Mouse (Mus musculus): ENCODE data around the gene Rfxank.

The Rfxank gene

DNA sequence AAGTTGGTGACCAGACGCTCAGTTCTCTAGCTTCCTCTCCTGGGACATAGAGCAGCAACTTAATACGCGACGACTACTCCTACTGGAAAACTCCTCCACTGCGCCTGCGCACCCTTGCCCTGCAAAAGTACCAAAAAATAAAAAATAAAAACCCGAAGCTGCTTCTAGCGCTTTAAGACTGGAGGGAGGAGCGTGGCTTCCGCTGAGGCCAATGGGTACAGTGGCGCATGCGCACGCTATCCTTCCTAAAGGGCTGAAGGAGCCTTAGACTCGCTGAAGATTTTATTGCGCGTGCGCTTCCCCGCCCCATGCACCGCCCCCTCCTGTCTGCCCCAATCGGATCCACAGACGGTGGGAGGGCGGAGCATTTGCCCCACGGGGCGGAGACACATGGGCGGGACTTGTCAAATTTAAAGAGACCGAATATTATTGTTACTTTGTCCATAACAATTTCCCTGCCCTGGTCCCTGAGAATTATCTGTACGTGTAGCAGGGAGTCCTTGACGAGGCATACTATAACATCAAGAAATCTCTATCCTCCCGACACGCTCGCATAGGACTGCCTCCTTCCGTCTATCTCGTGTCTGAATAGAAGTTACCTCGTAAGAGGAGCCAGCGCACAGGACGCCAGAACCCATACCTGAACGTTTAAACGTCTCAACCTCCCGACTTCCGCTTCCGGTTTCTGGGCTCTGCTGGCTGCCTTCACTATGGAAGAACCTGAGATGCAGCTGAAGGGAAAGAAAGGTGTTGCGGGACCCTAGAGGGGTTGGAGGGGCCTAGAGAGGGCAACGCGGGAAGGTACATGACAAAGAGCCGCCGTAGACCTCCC, at the start of gene Rfxank, which contains the start of the genes Borcs8 and Mef2b:
Gene Rfxank (minus strand): TSS at position 129 of the 832 bp plus-strand sequence.
Gene Borcs8 (plus strand): TSS at position 474 of the 832 bp plus-strand sequence.
Gene Mef2b (plus strand): TSS at position 686 of the 832 bp plus-strand sequence.
- DNase-seq (ENCODE audit: low read depth, low spot score): peak; percentile 99

GRCm38 (mm10) chr8:70188707-70189106, 49.8 kb upstream of the Rfxank start:
- no peak for DNase-seq (ENCODE audit: low read depth, low spot score)

GRCm38 (mm10) chr8:70183194-70183593, 44.2 kb upstream of the Rfxank start:
- no peak for DNase-seq (ENCODE audit: low read depth, low spot score)

DNA sequence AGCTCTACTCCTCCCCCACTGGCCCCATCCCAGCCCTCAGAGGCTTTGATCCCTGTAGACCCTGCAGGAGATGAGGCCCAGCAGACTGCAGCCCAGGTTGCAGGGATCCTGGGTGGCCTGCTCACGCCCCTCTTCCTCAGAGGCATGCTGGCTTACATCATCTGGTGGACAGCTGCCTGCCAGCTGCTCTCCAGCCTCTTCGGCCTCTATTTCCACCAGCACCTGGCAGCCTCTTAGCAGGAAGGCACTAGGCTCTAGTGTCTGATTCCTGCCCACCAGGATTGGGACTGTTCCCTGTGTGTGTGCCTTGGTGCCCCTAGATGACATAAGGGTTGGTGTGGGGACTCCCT, 42.9 kb upstream of the Rfxank start:
- no peak for DNase-seq (ENCODE audit: low read depth, low spot score)

GRCm38 (mm10) chr8:70181212-70181902, 42.4 kb upstream of the Rfxank start:
- DNase-seq (ENCODE audit: low read depth, low spot score): no peak

DNA sequence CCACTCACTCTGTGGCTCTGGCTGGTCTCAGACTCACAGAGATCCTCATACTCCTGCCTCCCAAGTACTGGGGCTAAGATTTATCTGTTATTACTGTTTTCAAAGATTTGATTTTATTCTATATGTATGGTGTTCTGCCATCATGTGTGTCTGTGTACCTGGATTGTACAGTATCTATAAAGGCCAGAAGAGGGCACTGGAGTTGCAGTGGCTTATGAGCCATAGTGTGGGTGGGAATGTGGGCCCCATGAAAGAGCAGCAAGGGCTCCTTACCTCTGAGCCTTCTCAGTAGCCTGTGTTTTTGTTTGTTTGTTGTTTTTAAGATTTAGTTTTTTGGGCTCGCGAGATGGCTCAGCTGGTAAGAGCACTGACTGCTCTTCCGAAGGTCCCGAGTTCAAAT, 40.1 kb upstream of the Rfxank start:
- DNase-seq (ENCODE audit: low read depth, low spot score): peak; percentile 50

DNA sequence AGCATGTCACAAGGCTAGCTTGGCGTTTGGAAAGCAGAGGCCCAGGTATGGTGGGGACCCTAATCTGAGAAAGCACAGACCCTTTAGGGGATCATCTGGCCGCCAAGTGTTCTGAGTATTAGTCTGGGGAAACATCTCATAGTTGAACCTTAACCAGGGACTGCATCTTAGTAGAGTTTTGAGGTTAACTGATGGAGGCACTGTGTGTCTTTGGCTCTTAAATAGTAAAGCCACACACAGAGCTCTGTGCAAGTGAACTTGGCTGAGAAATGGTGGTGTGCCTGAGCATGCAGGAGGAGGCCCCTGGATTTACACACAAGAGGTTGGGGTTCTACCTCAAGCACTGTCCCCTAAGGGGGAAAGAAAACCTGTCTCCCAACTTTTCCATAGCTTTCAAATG, 39.3 kb upstream of the Rfxank start:
- DNase-seq (ENCODE audit: low read depth, low spot score): no peak

- no peak for DNase-seq (ENCODE audit: low read depth, low spot score)
Observed at GRCm38 (mm10) chr8:70174079-70174478, 35.1 kb upstream of the Rfxank start.

DNA sequence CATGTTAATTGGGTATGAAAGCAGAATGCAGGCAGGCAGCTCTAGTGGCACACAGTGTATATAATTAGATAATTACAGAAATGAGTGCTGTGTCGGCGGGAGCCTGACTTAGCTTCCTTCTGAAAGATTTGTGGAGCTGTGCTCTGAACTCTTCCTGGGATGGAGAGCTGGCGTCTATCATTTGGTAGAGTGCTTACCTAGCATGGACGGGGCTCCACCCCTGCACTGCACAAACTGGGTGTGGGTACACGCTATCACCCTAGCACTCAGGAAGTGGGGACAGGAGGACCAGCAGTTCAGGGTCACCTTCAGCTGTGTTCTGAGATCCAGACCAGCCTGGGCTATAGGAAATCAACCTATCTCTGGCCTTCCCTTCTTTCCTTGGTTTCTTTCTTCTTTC, 34.4 kb upstream of the Rfxank start:
- DNase-seq (ENCODE audit: low read depth, low spot score): no peak

DNA sequence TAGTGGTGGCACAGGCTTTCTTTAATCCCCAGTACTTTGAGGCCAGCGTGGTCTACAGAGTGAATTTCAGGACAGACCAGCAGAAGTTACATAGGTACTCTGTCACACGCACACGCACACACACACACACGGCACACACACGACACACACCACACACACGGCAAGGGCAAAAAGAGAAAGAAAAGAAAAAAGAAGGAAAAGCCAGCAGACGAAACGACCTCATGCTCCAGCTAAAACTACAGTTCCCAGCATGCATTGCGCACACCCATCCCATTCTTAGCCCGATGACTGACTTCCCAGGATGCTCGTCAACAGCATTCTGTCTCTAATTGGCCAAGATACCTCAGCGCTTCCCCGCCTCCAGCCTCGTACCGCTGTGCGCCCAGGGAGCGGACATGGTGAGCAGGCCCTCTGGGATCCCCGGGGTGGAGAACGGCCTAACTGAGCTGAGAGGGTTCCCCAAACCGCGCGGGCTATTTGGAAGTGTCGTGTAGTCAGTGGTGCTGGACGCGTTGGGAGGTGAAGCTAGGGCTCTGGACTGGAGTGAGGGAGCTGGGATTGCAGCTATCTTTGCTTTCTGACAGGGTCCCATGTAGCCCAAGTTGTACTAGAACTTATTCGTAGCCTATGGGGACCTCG, 33.2 kb upstream of the Rfxank start, which contains the start of gene Tmem161a:
Gene Tmem161a (plus strand): TSS at position 314 of the 639 bp plus-strand sequence.
- DNase-seq (ENCODE audit: low read depth, low spot score): peak; percentile 96

DNA sequence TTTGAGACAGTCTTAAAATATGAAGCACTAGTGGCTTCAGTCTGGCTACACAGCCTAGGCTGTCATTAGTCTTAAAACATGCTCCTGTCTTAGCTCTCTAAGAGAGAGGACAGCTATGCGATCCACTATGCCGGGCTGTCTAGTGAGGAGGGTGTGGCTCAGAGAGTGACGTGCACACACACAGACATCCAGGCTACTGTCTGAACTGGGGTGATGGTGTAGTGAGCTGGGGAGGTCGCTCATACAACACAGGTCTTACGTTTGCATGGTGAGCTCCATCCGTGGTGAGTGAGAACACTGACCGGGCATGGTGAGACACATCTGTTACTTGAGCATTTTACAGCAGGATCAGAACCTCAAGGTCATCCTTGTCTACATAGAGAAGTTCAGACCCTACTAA, 32.3 kb upstream of the Rfxank start:
- no peak for DNase-seq (ENCODE audit: low read depth, low spot score)

GRCm38 (mm10) chr8:70170748-70171147, 31.8 kb upstream of the Rfxank start:
- DNase-seq (ENCODE audit: low read depth, low spot score): no peak

DNA sequence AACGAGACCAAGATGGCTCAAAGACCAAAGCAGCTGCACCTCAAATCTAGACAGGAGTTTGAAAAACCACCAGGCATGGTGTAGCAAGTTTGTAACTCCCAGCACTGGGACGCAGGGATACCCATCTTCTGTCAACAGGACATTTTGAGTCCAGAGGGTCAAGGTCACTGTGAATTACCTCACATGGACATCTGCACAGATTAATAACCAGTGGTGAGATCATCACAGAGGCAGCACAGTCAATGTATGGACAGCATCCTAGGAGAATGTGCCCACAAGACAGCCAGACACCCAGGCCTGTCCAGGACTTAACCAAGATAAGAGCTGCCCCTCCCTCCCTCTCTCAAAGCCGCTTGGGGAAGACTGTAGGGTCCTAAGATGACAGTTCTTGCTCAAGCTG, 31.2 kb upstream of the Rfxank start:
- DNase-seq (ENCODE audit: low read depth, low spot score): no peak

DNA sequence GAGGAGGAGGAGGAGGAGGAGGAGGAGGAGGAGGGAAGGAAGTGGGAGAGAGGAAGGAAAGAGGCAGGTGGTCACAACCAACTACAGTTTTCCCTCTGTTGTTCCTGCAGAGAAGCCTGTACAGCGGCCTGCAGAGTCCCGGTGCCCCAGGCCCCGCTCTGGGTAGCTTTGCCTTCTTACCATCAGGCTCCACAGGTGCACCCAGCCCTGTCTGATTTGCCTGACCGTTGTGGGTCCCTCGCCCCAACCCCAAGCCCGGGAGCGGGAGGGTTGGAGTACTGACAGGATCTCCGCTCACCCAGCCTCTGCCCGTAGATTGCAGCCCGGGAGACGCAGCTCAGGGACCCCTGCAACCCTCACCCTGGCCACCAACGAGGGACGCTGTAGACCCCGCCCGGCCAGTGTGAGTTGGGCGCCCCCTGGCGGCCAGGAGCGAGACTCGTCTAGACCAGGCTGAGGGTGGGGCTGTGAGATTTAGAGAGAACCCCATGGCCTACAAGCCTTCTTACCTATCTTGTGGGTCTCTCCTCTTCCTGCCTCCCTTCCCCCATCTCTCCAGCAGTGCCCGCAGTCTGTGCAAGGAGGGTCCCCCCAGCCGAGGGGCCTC, 27.7 kb upstream of the Rfxank start:
- DNase-seq (ENCODE audit: low read depth, low spot score): peak; percentile 85

GRCm38 (mm10) chr8:70163316-70163715, 24.4 kb upstream of the Rfxank start:
- DNase-seq (ENCODE audit: low read depth, low spot score): no peak

- peak; percentile 25 for DNase-seq (ENCODE audit: low read depth, low spot score)
Observed at GRCm38 (mm10) chr8:70160015-70160414, 21.1 kb upstream of the Rfxank start.

DNA sequence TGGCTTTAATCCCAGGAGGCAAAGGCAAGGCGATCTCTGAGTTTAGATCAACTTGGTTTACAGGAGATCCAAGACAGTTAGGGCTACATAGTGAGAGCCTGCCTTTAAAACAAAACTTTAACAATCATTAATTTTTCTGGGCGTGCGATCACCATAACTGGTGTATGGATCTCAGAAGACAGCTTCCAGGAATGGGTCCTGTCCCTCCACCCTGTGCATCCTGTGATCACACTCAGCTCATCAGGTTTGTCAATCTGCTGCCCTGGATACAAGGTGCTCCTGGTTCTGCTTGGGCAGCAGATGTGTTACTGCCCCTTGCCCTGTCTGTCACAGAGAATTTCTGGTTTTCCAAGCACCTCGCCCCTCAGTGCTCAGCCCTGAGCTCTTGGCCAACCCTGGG, 20.3 kb upstream of the Rfxank start:
- no peak for DNase-seq (ENCODE audit: low read depth, low spot score)

- DNase-seq (ENCODE audit: low read depth, low spot score): peak; percentile 90
Observed at GRCm38 (mm10) chr8:70158069-70158853, 19.3 kb upstream of the Rfxank start.

DNA sequence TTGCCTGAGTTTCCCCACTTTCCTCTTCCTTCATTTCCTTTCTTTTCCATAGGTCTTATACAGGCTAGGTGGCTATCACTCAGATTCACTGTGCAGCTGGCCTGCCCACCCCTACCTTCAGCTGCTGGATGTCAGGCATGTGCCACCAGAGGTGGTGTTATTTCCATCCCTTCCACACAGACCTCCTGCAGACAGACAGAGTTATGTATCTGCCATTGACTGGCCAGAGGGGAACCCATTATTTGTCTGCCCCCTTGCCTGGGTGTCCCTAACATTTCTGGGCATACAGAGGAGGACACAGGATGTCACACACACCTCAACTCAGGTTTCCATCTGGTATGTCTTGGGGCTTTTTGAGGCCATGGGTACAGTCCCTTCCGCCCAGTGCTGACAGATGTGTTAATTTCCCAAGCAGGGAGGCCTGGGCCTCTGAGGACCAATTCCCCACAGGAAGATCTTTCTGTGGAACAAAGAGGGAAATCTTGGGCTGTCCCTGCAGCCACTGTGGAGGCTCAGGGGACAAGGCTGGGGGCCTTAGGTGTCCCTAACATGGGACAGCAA, 18.4 kb upstream of the Rfxank start:
- DNase-seq (ENCODE audit: low read depth, low spot score): no peak

- DNase-seq (ENCODE audit: low read depth, low spot score): peak; percentile 93
Observed at GRCm38 (mm10) chr8:70152537-70153257, 13.7 kb upstream of the Rfxank start.
